Mouse (Mus musculus): Measurements from ENCODE around the gene Macf1. TPM values are rescaled to one million over a fixed set of nuclear protein-coding genes. Genes with fewer than 3 reads are reported as not detected.
"Not testable (repeated sequence)": the region's sequence is repeated elsewhere in the genome, so short reads cannot be mapped to it uniquely, and the experiment has no call there.

Macf1 gene
- polyA plus RNA-seq, 1 experiment from 2014 or later = 47.1 TPM

GRCm38 (mm10) chr4:123634436-123634835 lies 49.7 kb downstream of the Macf1 start:
- no peak for ATAC-seq (replicated peaks; ENCODE audit: extremely low read depth, insufficient read depth, low FRiP score)
- 64% methylated on average over 3 of the region's 3 CpGs for WGBS
- H3K36me3 ChIP-seq (ENCODE audit: control insufficient read depth, insufficient read depth) = no peaks in the 10 kb centered on the region
- H3K9ac ChIP-seq (ENCODE audit: low read length) = no peak overlapping the region
- no peak overlapping the region for H3K4me3 ChIP-seq (ENCODE audit: low read length)
- H3K27ac ChIP-seq (ENCODE audit: low read length) = peak overlapping the region; percentile 85
- peaks cover 12% of the 10 kb centered on the region for H3K4me1 ChIP-seq (ENCODE audit: control insufficient read depth, insufficient read depth, low read length)
- no peak overlapping the region for H3K4me2 ChIP-seq (ENCODE audit: low read depth, low read length)
- H3K27me3 ChIP-seq (ENCODE audit: control insufficient read depth, insufficient read depth, low read length) = no peaks in the 10 kb centered on the region
- no peaks in the 10 kb centered on the region for H3K9me3 ChIP-seq (replicated peaks; ENCODE audit: control insufficient read depth, low read length)

GRCm38 (mm10) chr4:123633874-123634273 lies 50.3 kb downstream of the Macf1 start:
- Histone ChIP-seq H3K27ac (ENCODE audit: low read length) (peak overlapping the region; percentile 85), H3K4me2 (ENCODE audit: low read depth, low read length) (no peak overlapping the region), H3K4me1 (ENCODE audit: control insufficient read depth, insufficient read depth, low read length) (peaks cover 12% of the 10 kb centered on the region), H3K9ac (ENCODE audit: low read length) (no peak overlapping the region), H3K27me3 (ENCODE audit: control insufficient read depth, insufficient read depth, low read length) (no peaks in the 10 kb centered on the region), H3K4me3 (ENCODE audit: low read length) (no peak overlapping the region), H3K36me3 (ENCODE audit: control insufficient read depth, insufficient read depth) (no peaks in the 10 kb centered on the region), H3K9me3 (replicated peaks; ENCODE audit: control insufficient read depth, low read length) (no peaks in the 10 kb centered on the region)
- WGBS = 80% methylated on average over 4 of the region's 4 CpGs
- ATAC-seq (replicated peaks; ENCODE audit: extremely low read depth, insufficient read depth, low FRiP score) = 0 out of 2 replicates have a peak, but pooled peaks have one; percentile 15

GRCm38 (mm10) chr4:123633370-123633769 lies 50.8 kb downstream of the Macf1 start:
- H3K4me3 ChIP-seq (ENCODE audit: low read length) = no peak overlapping the region
- no peak overlapping the region for H3K4me2 ChIP-seq (ENCODE audit: low read depth, low read length)
- peaks cover 12% of the 10 kb centered on the region for H3K4me1 ChIP-seq (ENCODE audit: control insufficient read depth, insufficient read depth, low read length)
- no peaks in the 10 kb centered on the region for H3K27me3 ChIP-seq (ENCODE audit: control insufficient read depth, insufficient read depth, low read length)
- no peak overlapping the region for H3K9ac ChIP-seq (ENCODE audit: low read length)
- peak; percentile 81 for ATAC-seq (replicated peaks; ENCODE audit: extremely low read depth, insufficient read depth, low FRiP score)
- H3K27ac ChIP-seq (ENCODE audit: low read length) = peak overlapping the region; percentile 85
- WGBS = 14% methylated on average over 3 of the region's 3 CpGs
- H3K9me3 ChIP-seq (replicated peaks; ENCODE audit: control insufficient read depth, low read length) = no peaks in the 10 kb centered on the region
- no peaks in the 10 kb centered on the region for H3K36me3 ChIP-seq (ENCODE audit: control insufficient read depth, insufficient read depth)

GRCm38 (mm10) chr4:123632116-123632515 lies 52.0 kb downstream of the Macf1 start:
- not testable (repeated sequence) for H3K4me2 ChIP-seq (ENCODE audit: low read depth, low read length); H3K9ac ChIP-seq (ENCODE audit: low read length); H3K4me3 ChIP-seq (ENCODE audit: low read length); H3K27me3 ChIP-seq (ENCODE audit: control insufficient read depth, insufficient read depth, low read length); ATAC-seq (replicated peaks; ENCODE audit: extremely low read depth, insufficient read depth, low FRiP score); H3K27ac ChIP-seq (ENCODE audit: low read length); H3K9me3 ChIP-seq (replicated peaks; ENCODE audit: control insufficient read depth, low read length); H3K36me3 ChIP-seq (ENCODE audit: control insufficient read depth, insufficient read depth)
- peaks cover 12% of the 10 kb centered on the region for H3K4me1 ChIP-seq (ENCODE audit: control insufficient read depth, insufficient read depth, low read length)
- 78% methylated on average over 5 of the region's 6 CpGs for WGBS

- H3K4me1 ChIP-seq (ENCODE audit: control insufficient read depth, insufficient read depth, low read length) = peaks cover 12% of the 10 kb centered on the region
- no peaks in the 10 kb centered on the region for H3K9me3 ChIP-seq (replicated peaks; ENCODE audit: control insufficient read depth, low read length)
- no peaks in the 10 kb centered on the region for H3K27me3 ChIP-seq (ENCODE audit: control insufficient read depth, insufficient read depth, low read length)
- H3K27ac ChIP-seq (ENCODE audit: low read length) = no peak overlapping the region
- no peak overlapping the region for H3K9ac ChIP-seq (ENCODE audit: low read length)
- no peaks in the 10 kb centered on the region for H3K36me3 ChIP-seq (ENCODE audit: control insufficient read depth, insufficient read depth)
- no peak overlapping the region for H3K4me2 ChIP-seq (ENCODE audit: low read depth, low read length)
- 62% methylated on average over 3 of the region's 3 CpGs for WGBS
- ATAC-seq (replicated peaks; ENCODE audit: extremely low read depth, insufficient read depth, low FRiP score) = no peak
- no peak overlapping the region for H3K4me3 ChIP-seq (ENCODE audit: low read length)
Observed at GRCm38 (mm10) chr4:123631654-123632053, 52.5 kb downstream of the Macf1 start.

GRCm38 (mm10) chr4:123627683-123628082 lies 56.5 kb downstream of the Macf1 start:
- Histone ChIP-seq H3K36me3 (ENCODE audit: control insufficient read depth, insufficient read depth) (no peaks in the 10 kb centered on the region), H3K27ac (ENCODE audit: low read length) (no peak overlapping the region), H3K4me1 (ENCODE audit: control insufficient read depth, insufficient read depth, low read length) (peaks cover 26% of the 10 kb centered on the region), H3K9ac (ENCODE audit: low read length) (no peak overlapping the region), H3K9me3 (replicated peaks; ENCODE audit: control insufficient read depth, low read length) (no peaks in the 10 kb centered on the region), H3K4me3 (ENCODE audit: low read length) (no peak overlapping the region), H3K4me2 (ENCODE audit: low read depth, low read length) (no peak overlapping the region), H3K27me3 (ENCODE audit: control insufficient read depth, insufficient read depth, low read length) (no peaks in the 10 kb centered on the region)
- ATAC-seq (replicated peaks; ENCODE audit: extremely low read depth, insufficient read depth, low FRiP score) = no peak
- WGBS = 62% methylated on average over 5 of the region's 5 CpGs

- Histone ChIP-seq H3K9ac (ENCODE audit: low read length) (no peak overlapping the region), H3K4me1 (ENCODE audit: control insufficient read depth, insufficient read depth, low read length) (peaks cover 31% of the 10 kb centered on the region), H3K4me3 (ENCODE audit: low read length) (no peak overlapping the region), H3K27me3 (ENCODE audit: control insufficient read depth, insufficient read depth, low read length) (no peaks in the 10 kb centered on the region), H3K27ac (ENCODE audit: low read length) (no peak overlapping the region), H3K4me2 (ENCODE audit: low read depth, low read length) (no peak overlapping the region), H3K9me3 (replicated peaks; ENCODE audit: control insufficient read depth, low read length) (no peaks in the 10 kb centered on the region), H3K36me3 (ENCODE audit: control insufficient read depth, insufficient read depth) (no peaks in the 10 kb centered on the region)
- no peak for ATAC-seq (replicated peaks; ENCODE audit: extremely low read depth, insufficient read depth, low FRiP score)
- WGBS = 66% methylated on average over 6 of the region's 6 CpGs
Observed at GRCm38 (mm10) chr4:123625332-123626072, 58.7 kb downstream of the Macf1 start.

GRCm38 (mm10) chr4:123624438-123624837 lies 59.7 kb downstream of the Macf1 start:
- Histone ChIP-seq H3K9me3 (replicated peaks; ENCODE audit: control insufficient read depth, low read length) (no peaks in the 10 kb centered on the region), H3K27ac (ENCODE audit: low read length) (peak overlapping the region; percentile 81), H3K4me2 (ENCODE audit: low read depth, low read length) (peak overlapping the region; percentile 16; the same call in 1 of the 2 replicates), H3K4me3 (ENCODE audit: low read length) (no peak overlapping the region), H3K9ac (ENCODE audit: low read length) (peak overlapping the region; percentile 26; the same call in 1 of the 2 replicates), H3K4me1 (ENCODE audit: control insufficient read depth, insufficient read depth, low read length) (peaks cover 31% of the 10 kb centered on the region), H3K36me3 (ENCODE audit: control insufficient read depth, insufficient read depth) (no peaks in the 10 kb centered on the region), H3K27me3 (ENCODE audit: control insufficient read depth, insufficient read depth, low read length) (no peaks in the 10 kb centered on the region)
- WGBS = 14% methylated on average over 5 of the region's 5 CpGs
- ATAC-seq (replicated peaks; ENCODE audit: extremely low read depth, insufficient read depth, low FRiP score) = no peak; the same call in 1 of the 2 replicates

GRCm38 (mm10) chr4:123623742-123624151 lies 60.4 kb downstream of the Macf1 start:
- Histone ChIP-seq H3K27ac (ENCODE audit: low read length) (peak overlapping the region; percentile 81), H3K9me3 (replicated peaks; ENCODE audit: control insufficient read depth, low read length) (no peaks in the 10 kb centered on the region), H3K9ac (ENCODE audit: low read length) (no peak overlapping the region), H3K4me3 (ENCODE audit: low read length) (no peak overlapping the region), H3K27me3 (ENCODE audit: control insufficient read depth, insufficient read depth, low read length) (no peaks in the 10 kb centered on the region), H3K4me2 (ENCODE audit: low read depth, low read length) (no peak overlapping the region), H3K36me3 (ENCODE audit: control insufficient read depth, insufficient read depth) (no peaks in the 10 kb centered on the region), H3K4me1 (ENCODE audit: control insufficient read depth, insufficient read depth, low read length) (peaks cover 33% of the 10 kb centered on the region)
- 64% methylated on average over 5 of the region's 5 CpGs for WGBS
- ATAC-seq (replicated peaks; ENCODE audit: extremely low read depth, insufficient read depth, low FRiP score) = no peak

Data from heart, embryonic 16.5 days (tissue).